In the genomic region with DNA sequence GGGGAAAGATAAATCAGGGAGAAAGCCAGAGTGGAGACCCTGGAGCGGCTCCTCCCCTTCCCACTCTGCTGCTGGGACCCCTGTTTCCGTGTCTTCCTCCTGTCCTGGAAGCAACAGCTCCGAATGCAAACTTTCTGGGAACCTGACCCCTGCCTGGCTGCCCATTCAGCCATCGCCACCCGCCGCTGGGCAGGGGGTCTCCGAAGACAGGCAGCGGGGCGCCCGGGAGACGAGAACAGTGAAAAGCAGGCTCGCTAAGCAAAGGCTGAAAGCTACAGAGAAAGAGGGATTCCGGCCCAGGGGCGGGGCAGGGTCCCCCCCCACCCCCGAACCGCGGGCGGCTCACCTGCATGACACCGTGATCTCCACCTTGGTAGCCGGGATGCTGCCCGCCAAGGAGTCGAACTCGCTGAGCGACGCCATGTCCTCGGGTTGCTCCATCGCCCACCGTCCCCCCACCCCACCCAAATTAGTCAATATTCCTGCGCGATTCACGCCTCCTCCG, we compare ENCODE assay signal across 7 mouse cellular contexts. TPM values are rescaled to one million over a fixed set of nuclear protein-coding genes. Genes with fewer than 3 reads are reported as not detected.
DNase-seq lines count a peak whose midpoint lies in the region; ATAC-seq lines count a peak whose summit lies in the region.

No protein-coding gene starts in this region.

- H3K4me3 ChIP-seq in lung, embryonic 15.5 days: peak overlapping the region; percentile 60
- peak overlapping the region; percentile 62 for H3K4me3 ChIP-seq in forebrain, embryonic 11.5 days (ENCODE audit: low read depth, low read length)
- peak overlapping the region; percentile 68 for H3K4me3 ChIP-seq in limb, embryonic 12.5 days (replicated peaks)

- H3K4me2 ChIP-seq in lung, embryonic 15.5 days: peak overlapping the region; percentile 100
- peak overlapping the region; percentile 99 for H3K4me2 ChIP-seq in forebrain, embryonic 11.5 days (ENCODE audit: low read depth, low read length, severe bottlenecking)
- peak overlapping the region; percentile 100 for H3K4me2 ChIP-seq in limb, embryonic 12.5 days

- H3K4me1 ChIP-seq in lung, embryonic 15.5 days: peaks cover 22% of the 10 kb centered on the region
- peaks cover 8% of the 10 kb centered on the region for H3K4me1 ChIP-seq in forebrain, embryonic 11.5 days (replicated peaks; ENCODE audit: control insufficient read depth, insufficient read depth, low read length)
- H3K4me1 ChIP-seq in limb, embryonic 12.5 days (replicated peaks): peaks cover 23% of the 10 kb centered on the region

- peak overlapping the region; percentile 46 for H3K9ac ChIP-seq in lung, embryonic 15.5 days
- peak overlapping the region; percentile 63 for H3K9ac ChIP-seq in forebrain, embryonic 11.5 days (ENCODE audit: low read length)
- peak overlapping the region; percentile 67 for H3K9ac ChIP-seq in limb, embryonic 12.5 days (replicated peaks)

- 2% methylated on average over 32 of the region's 32 CpGs for WGBS in lung, embryonic 15.5 days
- under 1% methylated on average over 31 of the region's 32 CpGs for WGBS in forebrain, embryonic 11.5 days
- WGBS in limb, embryonic 12.5 days: under 1% methylated on average over 32 of the region's 32 CpGs

- no peak for ATAC-seq in lung, embryonic 15.5 days (ENCODE audit: borderline replicate concordance, extremely low read depth, low FRiP score, low TSS enrichment)
- ATAC-seq in forebrain, embryonic 11.5 days (replicated peaks; ENCODE audit: low FRiP score): 0 out of 2 replicates have a peak, but pooled peaks have one; percentile 27
- ATAC-seq in limb, embryonic 12.5 days (ENCODE audit: insufficient number of reproducible peaks, insufficient read depth, low FRiP score, low TSS enrichment, low read depth): no peak

- H3K9me3 ChIP-seq in lung, embryonic 15.5 days: no peaks in the 10 kb centered on the region
- H3K9me3 ChIP-seq in forebrain, embryonic 11.5 days (ENCODE audit: control insufficient read depth, low read length): no peaks in the 10 kb centered on the region
- no peaks in the 10 kb centered on the region for H3K9me3 ChIP-seq in limb, embryonic 12.5 days

- H3K27me3 ChIP-seq in lung, embryonic 15.5 days: peaks cover 52% of the 10 kb centered on the region
- H3K27me3 ChIP-seq in forebrain, embryonic 11.5 days (ENCODE audit: control insufficient read depth, insufficient read depth, low read length): peaks cover 14% of the 10 kb centered on the region
- H3K27me3 ChIP-seq in limb, embryonic 12.5 days: peaks cover 65% of the 10 kb centered on the region

- no peak overlapping the region for H3K27ac ChIP-seq in lung, embryonic 15.5 days
- no peak overlapping the region for H3K27ac ChIP-seq in forebrain, embryonic 11.5 days (ENCODE audit: low read depth, low read length)
- H3K27ac ChIP-seq in limb, embryonic 12.5 days: no peak overlapping the region

- DNase-seq in lung, postnatal 14 days: no peak
- no peak for DNase-seq in forebrain, embryonic 11.5 days (ENCODE audit: low spot score)
- DNase-seq in retina, postnatal 1 day: peak; percentile 23
- DNase-seq in cerebellum, postnatal 25 days: no peak
- no peak for DNase-seq in layer of hippocampus, postnatal 14 days (ENCODE audit: low spot score in 2 of 2)

- H3K36me3 ChIP-seq in lung, embryonic 15.5 days: no peaks in the 10 kb centered on the region
- H3K36me3 ChIP-seq in forebrain, embryonic 11.5 days (ENCODE audit: control insufficient read depth, insufficient read depth, low read length): no peaks in the 10 kb centered on the region
- no peaks in the 10 kb centered on the region for H3K36me3 ChIP-seq in limb, embryonic 12.5 days

RNA-seq across cellular contexts. Expression of a gene that starts 0.6 kb away (rescaled TPM):
- polyA plus RNA-seq in lung, embryonic 15.5 days (2015; fragmentation: Nextera tagmentation; extraction: Ambion mirVana): 3.9 and 5.1 TPM in 2 replicates
- 5.5 and 6.8 TPM in 2 replicates for polyA plus RNA-seq in forebrain, embryonic 11.5 days (2014; fragmentation: Nextera tagmentation; extraction: Ambion mirVana)
- 5.6 and 6.4 TPM in 2 replicates for polyA plus RNA-seq in limb, embryonic 12.5 days (2016; fragmentation: Nextera tagmentation; extraction: Ambion mirVana)
- 10 to 100 TPM; 42.5 to 48.4 TPM for total RNA-seq in layer of hippocampus, postnatal 14 days (2021)

RNA-seq across cellular contexts. Expression of a gene that starts 26.7 kb away (rescaled TPM):
- 169 and 174 TPM in 2 replicates for polyA plus RNA-seq in lung, embryonic 15.5 days (2015; fragmentation: Nextera tagmentation; extraction: Ambion mirVana)
- 180 and 188 TPM in 2 replicates for polyA plus RNA-seq in forebrain, embryonic 11.5 days (2014; fragmentation: Nextera tagmentation; extraction: Ambion mirVana)
- 175 and 178 TPM in 2 replicates for polyA plus RNA-seq in limb, embryonic 12.5 days (2016; fragmentation: Nextera tagmentation; extraction: Ambion mirVana)
- total RNA-seq in layer of hippocampus, postnatal 14 days (2021): 10 to 100 TPM; 17.3 to 18.1 TPM

RNA-seq across cellular contexts. Expression of a gene that starts 31.3 kb away (rescaled TPM):
- polyA plus RNA-seq in lung, embryonic 15.5 days (2015; fragmentation: Nextera tagmentation; extraction: Ambion mirVana): 79.2 and 83.2 TPM in 2 replicates
- 58.2 and 61.5 TPM in 2 replicates for polyA plus RNA-seq in forebrain, embryonic 11.5 days (2014; fragmentation: Nextera tagmentation; extraction: Ambion mirVana)
- polyA plus RNA-seq in limb, embryonic 12.5 days (2016; fragmentation: Nextera tagmentation; extraction: Ambion mirVana): 45.7 and 52.8 TPM in 2 replicates
- 10 to 100 TPM; 88.1 to 93.8 TPM for total RNA-seq in layer of hippocampus, postnatal 14 days (2021)
